Mouse (Mus musculus) heart, embryonic 16.5 days (tissue): ENCODE measurements around the gene Oxa1l. TPM values are rescaled to one million over a fixed set of nuclear protein-coding genes. Genes with fewer than 3 reads are reported as not detected.
"Not testable (repeated sequence)": the region's sequence is repeated elsewhere in the genome, so short reads cannot be mapped to it uniquely, and the experiment has no call there.

Source experiments
- ATAC-seq: fragments of 200-750 bp; cut with Nextera tagmentation; replicated peaks from 2 replicates; pipeline ENCODE4 v1.8.0; 2017; ENCODE audit warnings: moderate number of reproducible peaks; ENCODE audit not compliant: insufficient read depth, low FRiP score; ENCODE audit errors: extremely low read depth
- H3K27ac ChIP-seq: fragments of 300-500 bp; sonication (generic); 2 replicates; pipeline ENCODE4 v1.5.1; 2014; ENCODE audit warnings: mild to moderate bottlenecking, low read length, control low read depth, moderate library complexity
- H3K27me3 ChIP-seq: fragments of 300-500 bp; sonication (generic); 2 replicates; pipeline ENCODE4 v1.6.1; 2014; ENCODE audit warnings: low read length, mixed read lengths; ENCODE audit not compliant: control insufficient read depth, insufficient read depth
- H3K36me3 ChIP-seq: fragments of 300-500 bp; sonication (generic); 2 replicates; pipeline ENCODE4 v1.6.1; 2014; ENCODE audit not compliant: control insufficient read depth, insufficient read depth
- H3K4me1 ChIP-seq: fragments of 300-500 bp; sonication (generic); 2 replicates; pipeline ENCODE4 v1.6.1; 2014; ENCODE audit warnings: low read length, mixed read lengths; ENCODE audit not compliant: control insufficient read depth, insufficient read depth
- H3K4me2 ChIP-seq: fragments of 300-500 bp; sonication (generic); 2 replicates; pipeline ENCODE4 v1.6.1; 2014; ENCODE audit warnings: low read depth, mild to moderate bottlenecking, control low read depth, low read length
- H3K4me3 ChIP-seq: fragments of 300-500 bp; sonication (generic); 2 replicates; pipeline ENCODE4 v1.5.1; 2014; ENCODE audit warnings: mild to moderate bottlenecking, control low read depth, low read length
- H3K9ac ChIP-seq: fragments of 300-500 bp; sonication (generic); 2 replicates; pipeline ENCODE4 v1.6.1; 2014; ENCODE audit warnings: low read length, control low read depth
- H3K9me3 ChIP-seq: fragments of 300-500 bp; sonication (generic); replicated peaks from 2 replicates; pipeline ENCODE4 v1.6.1; 2016; ENCODE audit warnings: low read length; ENCODE audit not compliant: control insufficient read depth
- WGBS: fragments of 180-500 bp; shearing (Covaris S2); extraction: QIAGEN DNeasy Blood & Tissue Kit; methylation state at CpG from one replicate; pipeline ENCODE4 v1.1.7; 2014; 5-methylcytosine and 5-hydroxymethylcytosine counted together
- polyA plus RNA-seq: library from polyadenylated mRNA; unstranded; fragments of >200 nt; fragmentation: Nextera tagmentation; extraction: Ambion mirVana; gene quantifications from 2 replicates; pipeline ENCODE4 v1.2.1, GENCODE M21; 2015

The Oxa1l gene
- polyA plus RNA-seq, 1 experiment from 2014 or later = 66.5 TPM

DNA sequence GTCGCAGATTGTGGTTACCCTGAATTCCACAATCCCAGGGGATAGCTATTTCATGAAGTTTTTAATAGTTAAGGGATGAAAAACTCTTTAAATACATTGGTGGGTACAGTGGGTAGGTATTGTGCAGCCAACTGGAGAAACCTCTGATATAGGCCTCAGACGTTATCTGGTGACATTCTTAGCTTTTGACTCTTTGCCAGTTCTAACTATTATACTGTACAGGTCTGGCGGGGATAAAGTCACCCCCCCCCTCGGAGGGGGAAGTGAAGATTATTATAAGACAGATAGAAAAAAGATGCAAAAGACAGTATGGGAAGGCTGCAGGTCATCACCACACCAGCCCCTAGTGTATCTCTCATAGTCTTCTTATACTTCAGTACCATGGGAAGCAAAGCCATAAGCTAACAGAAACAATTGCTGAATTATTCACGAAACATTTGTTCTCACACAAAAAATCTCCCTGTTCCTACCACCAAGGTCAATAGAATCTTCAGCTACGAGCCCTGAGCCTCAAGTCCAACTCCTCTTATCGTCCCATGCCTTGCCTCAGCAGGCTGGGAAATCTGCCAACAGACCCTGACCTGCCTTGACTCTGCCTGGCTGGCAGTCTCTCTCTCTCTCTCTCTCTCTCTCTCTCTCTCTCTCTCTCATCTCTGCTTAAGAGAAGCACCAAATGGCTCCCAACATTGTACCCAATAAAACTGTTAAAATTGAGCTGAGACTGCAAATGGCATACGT is 27.0 kb upstream of the Oxa1l start:
- peak; percentile 82 for ATAC-seq
- Histone ChIP-seq H3K36me3 (no peaks in the 10 kb centered on the region), H3K4me1 (peaks cover 14% of the 10 kb centered on the region), H3K4me3 (no peak overlapping the region), H3K9me3 (no peaks in the 10 kb centered on the region), H3K4me2 (peak overlapping the region; percentile 27), H3K27me3 (no peaks in the 10 kb centered on the region), H3K9ac (no peak overlapping the region), H3K27ac (peak overlapping the region; percentile 83)
- WGBS = 24% methylated on average over 8 of the region's 8 CpGs

DNA sequence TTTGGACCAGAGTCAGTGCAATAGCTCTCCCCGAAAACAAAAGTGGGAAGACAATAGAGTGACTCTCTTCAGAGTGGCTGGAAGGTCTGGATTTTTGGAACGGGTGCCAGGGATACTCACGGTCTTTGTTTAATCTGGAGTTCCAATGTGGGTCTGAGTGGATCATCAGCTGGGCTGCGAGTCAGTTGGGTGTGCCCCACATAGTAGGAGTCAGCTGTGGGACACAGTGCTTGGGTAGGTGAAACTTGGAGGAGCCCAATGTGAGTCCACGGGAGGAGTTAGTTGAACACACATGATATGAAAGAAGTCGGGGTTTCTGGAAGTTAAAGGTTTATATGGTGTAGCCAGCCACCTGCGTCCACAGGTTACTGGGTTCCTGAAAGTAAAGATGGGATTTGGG is 19.8 kb upstream of the Oxa1l start:
- Histone ChIP-seq H3K4me1 (no peaks in the 10 kb centered on the region), H3K4me2 (no peak overlapping the region), H3K9me3 (no peaks in the 10 kb centered on the region), H3K9ac (no peak overlapping the region), H3K36me3 (no peaks in the 10 kb centered on the region), H3K27ac (no peak overlapping the region), H3K27me3 (no peaks in the 10 kb centered on the region), H3K4me3 (no peak overlapping the region)
- WGBS = 53% methylated on average over 7 of the region's 7 CpGs
- ATAC-seq = no peak

DNA sequence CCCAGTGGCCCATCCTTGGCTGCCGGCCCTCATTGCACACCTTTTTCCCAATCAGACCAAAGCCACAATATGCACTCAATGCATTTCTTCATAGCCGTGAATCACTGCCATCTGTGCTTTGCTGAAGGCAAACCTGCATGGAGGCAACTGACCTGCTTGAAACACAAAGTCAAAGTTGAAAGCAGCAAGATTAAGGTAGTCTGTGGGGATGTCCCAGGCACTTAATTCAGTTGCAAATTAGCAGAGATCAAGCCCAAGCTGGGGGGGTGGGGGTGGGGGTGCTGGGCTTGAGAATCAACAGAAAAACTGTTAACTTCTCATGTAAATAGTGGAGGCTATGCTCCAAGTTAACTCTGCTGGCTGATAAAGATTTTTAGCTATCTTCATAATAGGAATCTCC is 18.8 kb upstream of the Oxa1l start:
- not testable (repeated sequence) for H3K27ac ChIP-seq, H3K9ac ChIP-seq, H3K4me3 ChIP-seq, H3K4me2 ChIP-seq, H3K4me1 ChIP-seq, H3K9me3 ChIP-seq, H3K36me3 ChIP-seq, H3K27me3 ChIP-seq, ATAC-seq
- WGBS = 39% methylated on average over 2 of the region's 2 CpGs

DNA sequence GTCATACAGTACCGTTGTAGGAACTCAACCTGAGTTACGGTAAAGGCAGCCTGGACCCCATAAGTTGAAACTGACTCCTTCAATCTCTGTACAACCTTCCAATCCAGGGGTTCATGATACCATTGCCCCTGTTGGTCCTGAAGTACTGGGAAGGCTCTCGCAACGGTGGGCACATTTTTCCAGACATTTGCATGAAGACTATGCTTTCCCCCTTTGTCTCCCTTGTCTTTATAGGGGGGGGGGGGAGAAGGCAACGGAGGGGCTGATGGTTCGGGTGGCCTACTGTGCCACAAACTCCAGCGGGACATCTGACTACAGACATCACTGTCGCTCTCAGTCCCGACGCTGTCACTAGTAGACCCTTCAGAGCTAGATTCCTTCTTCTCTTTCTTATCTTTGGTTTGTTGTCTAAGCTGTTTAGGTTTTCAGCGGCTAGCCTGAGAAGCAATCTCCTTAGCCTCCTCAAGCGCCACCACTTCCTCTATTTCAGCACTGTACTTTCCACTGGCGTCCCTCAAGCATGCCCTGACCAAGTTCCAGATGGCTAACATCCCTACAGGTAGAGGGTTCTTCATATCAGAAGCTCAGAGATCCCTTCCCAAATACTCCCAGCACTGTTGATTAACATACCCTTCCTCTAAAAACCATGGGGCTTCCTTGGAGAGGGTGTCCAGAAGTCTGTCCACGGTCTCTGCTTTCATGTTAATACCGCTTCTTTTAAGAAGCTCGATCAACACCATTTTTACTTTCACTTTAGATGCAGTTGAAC is 9.7 kb upstream of the Oxa1l start:
- ATAC-seq, H3K36me3 ChIP-seq, H3K4me2 ChIP-seq, H3K9me3 ChIP-seq, H3K9ac ChIP-seq, H3K4me3 ChIP-seq, H3K27ac ChIP-seq, H3K27me3 ChIP-seq, H3K4me1 ChIP-seq: not testable (repeated sequence)
- 81% methylated on average over 16 of the region's 16 CpGs for WGBS

DNA sequence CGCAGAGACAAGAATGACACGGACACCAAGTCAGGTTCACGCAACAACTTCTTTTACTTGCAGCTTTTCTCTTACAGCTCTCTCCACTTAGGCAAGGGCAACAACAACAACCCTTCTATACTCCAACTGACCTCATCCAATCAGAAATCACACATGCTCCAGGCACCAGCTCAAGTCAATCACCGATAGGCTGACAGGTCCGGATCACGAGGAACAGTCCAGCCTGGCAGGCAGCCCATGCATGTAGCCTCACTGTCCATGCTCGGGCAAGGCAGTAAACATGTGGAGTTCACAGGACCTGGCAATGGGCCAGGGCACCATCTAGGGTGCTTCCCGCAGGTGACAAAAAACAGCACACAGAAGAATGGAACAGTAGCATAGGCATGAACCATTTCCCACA is 8.3 kb upstream of the Oxa1l start:
- WGBS = 59% methylated on average over 8 of the region's 8 CpGs
- peaks cover 3% of the 10 kb centered on the region; the same call in 1 of the 2 replicates for H3K4me1 ChIP-seq
- no peaks in the 10 kb centered on the region for H3K36me3 ChIP-seq
- no peak overlapping the region for H3K9ac ChIP-seq
- no peaks in the 10 kb centered on the region for H3K27me3 ChIP-seq
- H3K27ac ChIP-seq = no peak overlapping the region
- H3K9me3 ChIP-seq = peaks cover 6% of the 10 kb centered on the region; the same call in 1 of the 2 replicates
- ATAC-seq = no peak
- H3K4me2 ChIP-seq = no peak overlapping the region
- no peak overlapping the region for H3K4me3 ChIP-seq

DNA sequence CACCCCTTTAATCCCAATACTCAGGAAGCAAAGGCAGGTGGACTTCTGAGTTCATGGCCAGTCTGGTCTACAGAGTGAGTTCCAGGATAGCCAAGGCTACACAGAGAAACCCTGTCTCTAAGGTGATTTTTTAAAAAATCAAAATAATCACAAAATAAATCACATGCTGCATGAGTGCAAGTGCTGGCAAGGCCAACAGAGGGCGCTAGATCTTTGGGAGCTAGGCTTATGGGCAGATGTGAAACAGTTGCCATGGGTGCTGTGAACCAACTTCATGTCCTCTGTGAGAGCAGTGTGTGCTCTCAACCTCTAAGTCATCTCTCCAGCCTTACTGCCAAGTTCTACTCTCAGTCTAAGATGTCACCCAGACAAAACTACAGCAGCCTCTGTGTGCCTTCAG is 6.2 kb upstream of the Oxa1l start:
- H3K27me3 ChIP-seq = no peaks in the 10 kb centered on the region
- peaks cover 3% of the 10 kb centered on the region; the same call in 1 of the 2 replicates for H3K4me1 ChIP-seq
- H3K9me3 ChIP-seq = peaks cover 1% of the 10 kb centered on the region; the same call in 1 of the 2 replicates
- no peak overlapping the region for H3K9ac ChIP-seq
- 21% methylated on average over 1 of the region's 1 CpGs for WGBS
- no peaks in the 10 kb centered on the region for H3K36me3 ChIP-seq
- no peak overlapping the region for H3K4me3 ChIP-seq
- ATAC-seq = no peak
- no peak overlapping the region for H3K4me2 ChIP-seq
- H3K27ac ChIP-seq = no peak overlapping the region

DNA sequence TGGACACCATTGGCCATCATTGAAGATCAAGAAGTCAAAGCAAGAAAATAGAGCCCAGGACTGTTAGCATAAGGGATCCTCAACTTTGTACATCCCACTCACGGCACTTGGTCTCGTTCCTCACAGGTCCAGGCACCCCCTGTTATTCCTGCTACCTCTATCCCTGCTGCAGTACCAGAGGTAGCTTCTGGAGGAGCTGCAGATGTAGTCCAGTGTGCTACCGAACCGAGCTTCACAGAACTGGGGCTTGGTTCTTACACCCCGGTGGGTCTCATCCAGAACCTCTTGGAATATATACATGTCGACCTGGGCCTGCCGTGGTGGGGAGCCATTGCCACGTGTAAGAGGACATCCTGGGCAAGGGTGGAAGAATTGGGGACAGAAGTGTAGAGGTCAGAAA is 2.5 kb downstream of the Oxa1l start:
- Histone ChIP-seq H3K9me3 (no peaks in the 10 kb centered on the region), H3K36me3 (peaks cover 36% of the 10 kb centered on the region), H3K27ac (no peak overlapping the region), H3K9ac (no peak overlapping the region), H3K4me1 (peaks cover 12% of the 10 kb centered on the region), H3K27me3 (no peaks in the 10 kb centered on the region), H3K4me3 (no peak overlapping the region), H3K4me2 (no peak overlapping the region)
- no peak for ATAC-seq
- 90% methylated on average over 8 of the region's 8 CpGs for WGBS

DNA sequence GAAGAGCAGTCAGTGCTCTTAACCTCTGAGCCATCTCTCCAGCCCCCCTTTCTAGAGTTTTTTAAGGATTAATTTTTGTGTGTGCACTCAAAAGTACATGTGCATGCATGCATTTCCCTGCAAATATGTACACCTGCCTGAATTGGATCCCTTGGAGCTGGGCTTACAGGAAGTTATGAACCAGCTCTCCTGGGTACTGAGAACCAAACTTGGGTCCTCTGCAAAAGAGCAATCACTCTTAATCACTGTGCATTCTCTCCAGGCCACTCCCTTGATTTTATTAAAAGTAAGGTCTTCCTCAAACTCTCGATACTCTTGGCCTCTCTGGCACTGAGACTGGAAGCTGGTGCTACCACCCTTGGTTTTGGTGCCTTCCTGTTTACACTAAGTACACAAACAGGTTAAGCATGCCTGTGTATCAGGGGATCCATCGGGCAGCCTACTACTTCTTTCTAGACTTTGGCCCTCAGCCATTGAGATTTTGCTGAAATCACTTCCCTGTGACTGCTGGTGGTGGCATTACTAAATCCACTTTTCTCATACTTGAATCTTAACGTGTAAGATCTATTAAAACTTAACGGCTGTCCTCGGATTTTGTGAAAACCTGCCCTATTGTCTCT is 4.5 kb downstream of the Oxa1l start:
- peaks cover 12% of the 10 kb centered on the region for H3K4me1 ChIP-seq
- no peak overlapping the region for H3K27ac ChIP-seq
- 83% methylated on average over 5 of the region's 5 CpGs for WGBS
- H3K9ac ChIP-seq = no peak overlapping the region
- H3K36me3 ChIP-seq = peaks cover 56% of the 10 kb centered on the region
- no peak overlapping the region for H3K4me2 ChIP-seq
- H3K9me3 ChIP-seq = no peaks in the 10 kb centered on the region
- no peaks in the 10 kb centered on the region for H3K27me3 ChIP-seq
- H3K4me3 ChIP-seq = no peak overlapping the region
- no peak for ATAC-seq

DNA sequence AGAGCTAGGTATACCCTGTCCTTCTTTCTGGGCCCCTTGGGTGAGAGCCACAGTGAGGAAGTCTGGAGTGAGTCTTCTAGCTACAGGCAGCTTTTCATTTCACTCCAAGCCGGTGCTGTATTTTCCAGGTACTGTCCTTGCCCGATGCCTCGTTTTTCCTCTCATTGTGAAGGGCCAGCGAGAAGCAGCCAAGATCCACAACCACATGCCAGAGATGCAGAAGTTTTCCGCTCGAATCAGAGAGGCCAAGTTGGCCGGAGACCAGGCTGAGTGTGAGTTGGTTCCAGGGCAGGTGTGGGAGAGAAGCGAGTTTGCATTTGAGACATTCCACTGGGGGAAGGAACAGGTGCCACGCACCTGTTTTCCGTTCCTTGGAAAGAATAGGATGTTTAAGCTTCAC is 5.9 kb downstream of the Oxa1l start:
- no peak overlapping the region for H3K4me3 ChIP-seq
- peaks cover 11% of the 10 kb centered on the region for H3K4me1 ChIP-seq
- H3K36me3 ChIP-seq = peaks cover 64% of the 10 kb centered on the region
- H3K27me3 ChIP-seq = no peaks in the 10 kb centered on the region
- ATAC-seq = no peak
- no peak overlapping the region for H3K27ac ChIP-seq
- no peak overlapping the region for H3K4me2 ChIP-seq
- WGBS = 82% methylated on average over 10 of the region's 10 CpGs
- no peaks in the 10 kb centered on the region for H3K9me3 ChIP-seq
- no peak overlapping the region for H3K9ac ChIP-seq
